Mouse (Mus musculus): ENCODE data around the gene Lars2. TPM values are rescaled to one million over a fixed set of nuclear protein-coding genes. Genes with fewer than 3 reads are reported as not detected.

Lars2 gene
- polyA plus RNA-seq, 1 experiment from 2014 or later: 819 TPM

DNA sequence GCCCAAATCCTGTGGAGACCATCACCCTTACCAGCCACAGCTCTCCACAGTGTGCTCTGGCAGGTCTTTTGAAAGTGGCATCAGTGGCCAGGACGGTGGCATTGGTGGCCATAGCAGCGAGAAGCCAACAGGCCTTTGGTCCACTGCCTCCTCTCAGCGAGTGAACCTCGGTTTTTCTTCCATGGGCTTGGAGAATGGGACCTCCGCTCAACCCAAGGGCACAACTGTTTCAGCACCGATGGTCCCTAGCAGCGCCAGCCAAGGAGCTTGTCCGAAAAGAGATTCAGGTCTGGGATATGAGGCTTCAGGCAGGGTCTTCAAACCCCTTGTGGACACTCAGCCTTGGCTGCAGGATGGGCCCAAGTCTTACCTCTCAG lies 113.1 kb downstream of the Lars2 start:
- no peaks in the 10 kb centered on the region for H3K27me3 ChIP-seq (ENCODE audit: control insufficient read depth, insufficient read depth, low read depth, low read length)
- no peak for ATAC-seq (ENCODE audit: low read depth)
- H3K27ac ChIP-seq (ENCODE audit: low read length): peak overlapping the region; percentile 88
- H3K9me3 ChIP-seq (ENCODE audit: control insufficient read depth, low read length): no peaks in the 10 kb centered on the region
- H3K9ac ChIP-seq (ENCODE audit: low read length): peak overlapping the region; percentile 84
- H3K4me1 ChIP-seq (replicated peaks; ENCODE audit: control insufficient read depth, insufficient read depth, low read length): peaks cover 50% of the 10 kb centered on the region
- whole genome bisulfite sequencing: 65% methylated on average over 8 of the region's 8 CpGs
- H3K4me3 ChIP-seq (ENCODE audit: low read length): peak overlapping the region; percentile 62
- H3K36me3 ChIP-seq (ENCODE audit: control insufficient read depth, insufficient read depth, low read length): no peaks in the 10 kb centered on the region
- peak overlapping the region; percentile 95 for H3K4me2 ChIP-seq (ENCODE audit: low read depth, low read length)

GRCm38 (mm10) chr9:123480253-123480921 lies 113.7 kb downstream of the Lars2 start:
- no peaks in the 10 kb centered on the region for H3K9me3 ChIP-seq (ENCODE audit: control insufficient read depth, low read length)
- peaks cover 50% of the 10 kb centered on the region for H3K4me1 ChIP-seq (replicated peaks; ENCODE audit: control insufficient read depth, insufficient read depth, low read length)
- WGBS: 41% methylated on average over 18 of the region's 18 CpGs
- H3K9ac ChIP-seq (ENCODE audit: low read length): peak overlapping the region; percentile 84
- H3K36me3 ChIP-seq (ENCODE audit: control insufficient read depth, insufficient read depth, low read length): no peaks in the 10 kb centered on the region
- peak overlapping the region; percentile 62 for H3K4me3 ChIP-seq (ENCODE audit: low read length)
- no peaks in the 10 kb centered on the region for H3K27me3 ChIP-seq (ENCODE audit: control insufficient read depth, insufficient read depth, low read depth, low read length)
- 0 out of 2 replicates have a peak overlapping the region, but pooled peaks have one; percentile 34 for H3K27ac ChIP-seq (ENCODE audit: low read length)
- H3K4me2 ChIP-seq (ENCODE audit: low read depth, low read length): peak overlapping the region; percentile 95
- ATAC-seq (ENCODE audit: low read depth): no peak

GRCm38 (mm10) chr9:123481136-123481535 lies 114.4 kb downstream of the Lars2 start:
- Histone ChIP-seq H3K36me3 (ENCODE audit: control insufficient read depth, insufficient read depth, low read length) (no peaks in the 10 kb centered on the region), H3K4me1 (replicated peaks; ENCODE audit: control insufficient read depth, insufficient read depth, low read length) (peaks cover 50% of the 10 kb centered on the region), H3K4me3 (ENCODE audit: low read length) (peak overlapping the region; percentile 62), H3K9ac (ENCODE audit: low read length) (peak overlapping the region; percentile 84), H3K27ac (ENCODE audit: low read length) (no peak overlapping the region), H3K4me2 (ENCODE audit: low read depth, low read length) (peak overlapping the region; percentile 95), H3K27me3 (ENCODE audit: control insufficient read depth, insufficient read depth, low read depth, low read length) (no peaks in the 10 kb centered on the region), H3K9me3 (ENCODE audit: control insufficient read depth, low read length) (no peaks in the 10 kb centered on the region)
- 28% methylated on average over 7 of the region's 7 CpGs for WGBS
- ATAC-seq (ENCODE audit: low read depth): no peak

GRCm38 (mm10) chr9:123483598-123483997 lies 116.9 kb downstream of the Lars2 start:
- Histone ChIP-seq H3K9ac (ENCODE audit: low read length) (no peak overlapping the region), H3K36me3 (ENCODE audit: control insufficient read depth, insufficient read depth, low read length) (no peaks in the 10 kb centered on the region), H3K27ac (ENCODE audit: low read length) (no peak overlapping the region), H3K9me3 (ENCODE audit: control insufficient read depth, low read length) (no peaks in the 10 kb centered on the region), H3K27me3 (ENCODE audit: control insufficient read depth, insufficient read depth, low read depth, low read length) (no peaks in the 10 kb centered on the region), H3K4me2 (ENCODE audit: low read depth, low read length) (peak overlapping the region; percentile 36; the same call in 1 of the 2 replicates), H3K4me1 (replicated peaks; ENCODE audit: control insufficient read depth, insufficient read depth, low read length) (peaks cover 44% of the 10 kb centered on the region), H3K4me3 (ENCODE audit: low read length) (no peak overlapping the region; the same call in 1 of the 2 replicates)
- ATAC-seq (ENCODE audit: low read depth): no peak
- WGBS: 88% methylated on average over 1 of the region's 1 CpGs

GRCm38 (mm10) chr9:123484830-123485229 lies 118.1 kb downstream of the Lars2 start:
- WGBS: 89% methylated on average over 3 of the region's 3 CpGs
- Histone ChIP-seq H3K27me3 (ENCODE audit: control insufficient read depth, insufficient read depth, low read depth, low read length) (no peaks in the 10 kb centered on the region), H3K4me1 (replicated peaks; ENCODE audit: control insufficient read depth, insufficient read depth, low read length) (peaks cover 43% of the 10 kb centered on the region), H3K4me2 (ENCODE audit: low read depth, low read length) (no peak overlapping the region), H3K36me3 (ENCODE audit: control insufficient read depth, insufficient read depth, low read length) (no peaks in the 10 kb centered on the region), H3K27ac (ENCODE audit: low read length) (no peak overlapping the region), H3K4me3 (ENCODE audit: low read length) (no peak overlapping the region), H3K9ac (ENCODE audit: low read length) (no peak overlapping the region), H3K9me3 (ENCODE audit: control insufficient read depth, low read length) (no peaks in the 10 kb centered on the region)
- no peak for ATAC-seq (ENCODE audit: low read depth)

GRCm38 (mm10) chr9:123485561-123485960 lies 118.8 kb downstream of the Lars2 start:
- Histone ChIP-seq H3K27me3 (ENCODE audit: control insufficient read depth, insufficient read depth, low read depth, low read length) (no peaks in the 10 kb centered on the region), H3K27ac (ENCODE audit: low read length) (no peak overlapping the region), H3K36me3 (ENCODE audit: control insufficient read depth, insufficient read depth, low read length) (no peaks in the 10 kb centered on the region), H3K4me3 (ENCODE audit: low read length) (no peak overlapping the region), H3K4me1 (replicated peaks; ENCODE audit: control insufficient read depth, insufficient read depth, low read length) (peaks cover 41% of the 10 kb centered on the region), H3K9me3 (ENCODE audit: control insufficient read depth, low read length) (no peaks in the 10 kb centered on the region), H3K9ac (ENCODE audit: low read length) (no peak overlapping the region), H3K4me2 (ENCODE audit: low read depth, low read length) (no peak overlapping the region)
- 84% methylated on average over 4 of the region's 4 CpGs for WGBS
- ATAC-seq (ENCODE audit: low read depth): no peak

GRCm38 (mm10) chr9:123486635-123487034 lies 119.9 kb downstream of the Lars2 start:
- no peak overlapping the region for H3K4me2 ChIP-seq (ENCODE audit: low read depth, low read length)
- no peaks in the 10 kb centered on the region for H3K9me3 ChIP-seq (ENCODE audit: control insufficient read depth, low read length)
- no peak overlapping the region for H3K27ac ChIP-seq (ENCODE audit: low read length)
- no peak overlapping the region for H3K4me3 ChIP-seq (ENCODE audit: low read length)
- no peak for ATAC-seq (ENCODE audit: low read depth)
- H3K36me3 ChIP-seq (ENCODE audit: control insufficient read depth, insufficient read depth, low read length): no peaks in the 10 kb centered on the region
- 55% methylated on average over 3 of the region's 3 CpGs for whole genome bisulfite sequencing
- no peaks in the 10 kb centered on the region for H3K27me3 ChIP-seq (ENCODE audit: control insufficient read depth, insufficient read depth, low read depth, low read length)
- H3K9ac ChIP-seq (ENCODE audit: low read length): no peak overlapping the region
- H3K4me1 ChIP-seq (replicated peaks; ENCODE audit: control insufficient read depth, insufficient read depth, low read length): peaks cover 38% of the 10 kb centered on the region

GRCm38 (mm10) chr9:123489073-123489472 lies 122.3 kb downstream of the Lars2 start:
- Histone ChIP-seq H3K9ac (ENCODE audit: low read length) (no peak overlapping the region), H3K4me3 (ENCODE audit: low read length) (no peak overlapping the region), H3K27ac (ENCODE audit: low read length) (no peak overlapping the region), H3K27me3 (ENCODE audit: control insufficient read depth, insufficient read depth, low read depth, low read length) (no peaks in the 10 kb centered on the region), H3K9me3 (ENCODE audit: control insufficient read depth, low read length) (no peaks in the 10 kb centered on the region), H3K4me1 (replicated peaks; ENCODE audit: control insufficient read depth, insufficient read depth, low read length) (peaks cover 29% of the 10 kb centered on the region), H3K4me2 (ENCODE audit: low read depth, low read length) (no peak overlapping the region), H3K36me3 (ENCODE audit: control insufficient read depth, insufficient read depth, low read length) (no peaks in the 10 kb centered on the region)
- 56% methylated on average over 2 of the region's 2 CpGs for WGBS
- ATAC-seq (ENCODE audit: low read depth): no peak

DNA sequence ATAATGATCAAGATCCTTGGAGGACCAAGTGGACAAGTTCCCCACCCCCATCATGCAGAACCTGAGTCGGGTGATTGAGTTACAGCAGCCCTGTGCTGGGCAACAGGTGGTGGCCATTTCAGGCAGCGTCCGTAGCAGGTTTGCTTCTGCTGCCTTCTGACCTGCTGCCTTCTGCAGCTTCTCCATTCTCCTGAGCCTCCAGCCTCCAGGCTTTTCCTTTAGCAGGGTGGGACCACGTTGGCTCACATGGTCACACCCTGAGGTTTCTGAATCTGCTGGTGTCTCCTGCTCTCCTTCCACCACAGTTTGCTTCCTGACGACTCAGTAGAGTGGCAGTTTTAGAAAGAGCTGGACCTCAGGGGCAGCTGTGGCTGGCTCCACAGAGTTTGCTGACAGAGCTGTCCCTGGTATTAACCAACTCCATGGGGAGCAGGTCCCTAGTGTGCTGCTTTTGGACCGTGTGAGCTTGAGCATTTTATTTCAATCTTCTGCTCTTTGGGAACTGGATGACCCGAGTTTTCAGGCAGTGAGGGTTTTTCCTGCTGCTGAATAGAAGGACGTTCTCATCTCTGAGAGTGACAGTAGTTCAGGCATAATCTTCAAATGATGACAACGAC lies 123.1 kb downstream of the Lars2 start:
- no peak overlapping the region for H3K4me2 ChIP-seq (ENCODE audit: low read depth, low read length)
- H3K4me1 ChIP-seq (replicated peaks; ENCODE audit: control insufficient read depth, insufficient read depth, low read length): peaks cover 29% of the 10 kb centered on the region
- no peak for ATAC-seq (ENCODE audit: low read depth)
- 50% methylated on average over 9 of the region's 9 CpGs for WGBS
- H3K9ac ChIP-seq (ENCODE audit: low read length): no peak overlapping the region
- H3K36me3 ChIP-seq (ENCODE audit: control insufficient read depth, insufficient read depth, low read length): no peaks in the 10 kb centered on the region
- no peak overlapping the region for H3K4me3 ChIP-seq (ENCODE audit: low read length)
- peak overlapping the region; percentile 21 for H3K27ac ChIP-seq (ENCODE audit: low read length)
- no peaks in the 10 kb centered on the region for H3K9me3 ChIP-seq (ENCODE audit: control insufficient read depth, low read length)
- no peaks in the 10 kb centered on the region for H3K27me3 ChIP-seq (ENCODE audit: control insufficient read depth, insufficient read depth, low read depth, low read length)

Measured in lung, embryonic 16.5 days (tissue).